Mouse (Mus musculus): ENCODE measurements around the gene Cdk8. TPM values are rescaled to one million over a fixed set of nuclear protein-coding genes. Genes with fewer than 3 reads are reported as not detected.
"Not testable (repeated sequence)": the region's sequence is repeated elsewhere in the genome, so short reads cannot be mapped to it uniquely, and the experiment has no call there.

Cdk8 gene
- 10 to 100 TPM in 2 of 3 experiments, 1 to 10 TPM in 1; 9.7 to 19.8 (median 17.5) TPM for polyA plus RNA-seq (2017; shearing (Covaris generic))

- peak; percentile 87 for ATAC-seq
Observed at GRCm38 (mm10) chr5:146230864-146231654, at the start of gene Cdk8. Gene Cdk8 (plus strand): TSS chr5:146231230.

DNA sequence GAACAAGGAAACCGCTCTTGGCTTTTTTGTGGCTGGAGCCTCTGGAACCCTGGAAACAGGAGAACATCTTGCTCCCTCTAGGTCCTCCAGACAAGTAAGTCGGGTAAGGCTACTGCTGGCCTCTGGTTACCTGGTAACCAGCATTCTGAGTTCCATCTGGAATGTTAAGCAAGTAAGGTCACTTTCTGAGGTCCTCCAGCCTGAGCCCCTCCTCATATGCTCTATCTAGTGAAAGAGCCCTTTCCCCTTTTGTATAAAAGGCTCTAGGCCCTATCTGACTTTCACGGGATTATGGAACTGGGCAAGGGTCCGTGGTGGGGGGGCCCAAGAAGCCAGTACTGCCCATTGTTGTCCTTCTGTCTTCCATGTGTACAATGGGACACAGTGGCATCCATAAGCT is 45.8 kb upstream of the Cdk8 start, which contains the start of gene 1700001J03Rik:
Gene 1700001J03Rik, minus strand, starts transcription at position 101 of the 400 bp plus-strand sequence.
- ATAC-seq: not testable (repeated sequence)

- ATAC-seq: not testable (repeated sequence)
Observed at GRCm38 (mm10) chr5:146187441-146187840, 43.6 kb upstream of the Cdk8 start.

- no peak for ATAC-seq
Observed at GRCm38 (mm10) chr5:146188144-146188543, 42.9 kb upstream of the Cdk8 start.

GRCm38 (mm10) chr5:146188712-146189111 is 42.3 kb upstream of the Cdk8 start:
- ATAC-seq: no peak

DNA sequence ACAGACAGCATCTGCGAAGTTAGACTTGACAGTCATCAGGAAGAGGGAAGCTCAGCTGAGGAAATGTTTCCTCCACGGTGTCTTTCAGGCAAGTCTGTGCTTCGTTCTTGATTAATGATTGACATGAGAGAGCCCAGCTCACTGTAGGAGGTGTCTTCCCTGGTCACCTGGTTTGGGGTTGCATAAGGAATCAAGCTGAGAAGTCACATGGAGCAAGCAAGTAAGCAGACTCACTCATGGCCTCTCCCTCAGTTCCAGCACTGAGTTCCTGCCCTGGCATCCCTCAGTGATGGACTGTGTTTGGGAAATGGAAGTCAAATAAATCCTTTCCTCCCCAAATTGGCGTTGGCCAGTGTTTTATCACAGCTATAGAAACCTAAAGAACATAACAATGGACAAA is 40.9 kb upstream of the Cdk8 start:
- ATAC-seq: no peak

- ATAC-seq: no peak
Observed at GRCm38 (mm10) chr5:146190501-146191269, 40.3 kb upstream of the Cdk8 start.

- ATAC-seq: no peak
Observed at GRCm38 (mm10) chr5:146193360-146193759, 37.7 kb upstream of the Cdk8 start.

GRCm38 (mm10) chr5:146199073-146199472 is 32.0 kb upstream of the Cdk8 start:
- ATAC-seq: no peak

DNA sequence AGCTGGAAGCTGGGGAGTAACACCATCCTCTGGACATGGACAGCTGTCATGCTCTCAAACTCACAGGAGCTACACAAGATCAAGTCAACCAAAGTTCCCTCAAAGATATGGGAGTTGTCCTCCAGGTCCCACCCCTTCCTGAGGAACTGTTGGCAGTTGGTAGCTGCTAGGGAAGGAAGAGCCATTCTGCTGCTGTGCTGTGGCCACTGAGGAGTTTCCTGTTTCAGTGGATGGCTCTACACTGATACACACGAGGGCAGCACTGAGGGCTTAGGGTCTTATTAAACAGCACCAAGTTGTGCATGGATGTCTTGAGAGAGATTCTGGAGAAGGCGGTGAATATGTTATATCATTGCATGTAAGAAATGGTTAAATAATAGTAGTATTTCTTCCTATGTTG is 31.5 kb upstream of the Cdk8 start:
- ATAC-seq: no peak

DNA sequence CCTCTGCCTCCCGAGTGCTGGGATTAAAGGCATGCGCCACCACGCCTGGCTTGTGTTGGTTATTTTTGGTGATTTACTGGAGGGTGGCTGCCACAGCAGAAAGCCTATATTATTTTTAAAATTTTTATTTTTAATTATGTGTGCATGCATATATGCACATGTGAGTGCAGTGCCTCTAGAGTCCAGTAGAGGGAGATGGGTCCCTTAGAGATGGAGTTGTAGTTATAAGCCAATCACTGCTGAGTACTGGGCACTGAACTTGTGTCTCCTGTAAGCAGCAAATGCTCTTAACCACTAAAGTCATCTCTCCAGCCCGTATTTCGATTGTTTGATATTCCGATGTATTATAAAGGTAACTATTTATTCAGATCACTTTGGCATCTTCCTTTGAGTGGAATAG is 30.4 kb upstream of the Cdk8 start:
- no peak for ATAC-seq

GRCm38 (mm10) chr5:146203921-146204320 is 27.1 kb upstream of the Cdk8 start:
- no peak for ATAC-seq

DNA sequence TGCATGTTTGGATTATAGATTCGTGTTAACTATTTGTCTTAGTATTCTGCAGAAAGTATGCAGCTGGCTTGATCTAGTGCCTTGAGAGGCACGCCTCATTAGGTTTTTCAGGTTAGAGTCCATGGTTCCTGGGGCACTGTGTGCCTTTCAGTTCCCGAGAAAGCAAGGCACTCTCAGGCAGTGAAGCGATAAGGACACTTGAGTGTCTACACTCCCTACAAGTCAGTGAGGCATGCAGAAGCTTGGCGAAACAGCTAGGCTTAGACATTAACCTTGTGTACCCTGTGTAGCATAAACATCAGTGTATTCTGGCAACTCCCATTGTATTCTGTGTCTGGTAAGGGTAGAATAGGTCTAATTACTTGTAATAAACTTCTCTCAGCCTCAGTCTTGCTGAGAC is 25.5 kb upstream of the Cdk8 start:
- ATAC-seq: no peak

DNA sequence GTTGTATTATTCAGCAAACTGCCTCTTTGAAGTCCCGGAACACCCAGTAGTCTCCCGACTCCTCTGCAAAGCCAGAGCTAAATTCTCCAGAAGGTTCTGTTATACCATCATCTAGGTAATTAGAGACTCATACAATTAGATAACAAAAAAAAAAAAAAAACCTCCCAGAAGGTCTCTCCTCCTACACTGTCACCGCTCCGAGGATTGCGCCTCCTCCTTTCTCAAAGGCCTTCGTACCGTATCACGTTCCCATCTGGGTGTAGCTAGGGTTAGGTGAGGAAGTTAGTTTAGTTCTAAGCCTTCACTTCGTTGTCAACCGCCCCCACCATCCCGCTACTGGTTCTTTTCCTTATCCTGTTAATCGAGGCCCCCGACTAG is 10.5 kb upstream of the Cdk8 start:
- ATAC-seq: peak; percentile 59

GRCm38 (mm10) chr5:146220879-146221714 is 9.9 kb upstream of the Cdk8 start, which contains the start of gene Rnf6:
Gene Rnf6 (minus strand): TSS chr5:146221555.
- ATAC-seq: peak; percentile 99

- ATAC-seq: no peak
Observed at GRCm38 (mm10) chr5:146221722-146222121, 9.3 kb upstream of the Cdk8 start.

DNA sequence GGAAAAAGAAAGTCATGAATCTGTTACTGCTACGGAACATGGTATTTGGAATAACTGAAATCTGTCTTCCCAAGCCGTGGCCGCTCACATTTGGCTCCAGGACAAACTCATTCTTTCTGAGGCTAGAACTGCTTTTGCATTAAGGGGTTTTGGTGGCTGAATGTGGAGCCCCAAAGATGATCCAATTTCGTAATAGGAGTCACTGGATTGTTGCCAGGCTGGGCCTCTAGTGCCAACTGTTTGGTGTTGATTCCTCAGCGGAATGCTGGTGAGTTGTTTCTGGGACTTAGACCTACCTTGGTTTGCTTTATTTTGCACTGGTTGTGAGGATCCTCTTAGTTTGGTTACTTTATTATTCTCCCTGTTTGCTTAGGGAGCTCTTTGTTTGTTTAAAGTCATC is 7.2 kb upstream of the Cdk8 start:
- ATAC-seq: no peak

GRCm38 (mm10) chr5:146227496-146227895 is 3.5 kb upstream of the Cdk8 start:
- ATAC-seq: no peak

- ATAC-seq: no peak
Observed at GRCm38 (mm10) chr5:146229869-146230650, 970 bp upstream of the Cdk8 start.

GRCm38 (mm10) chr5:146231655-146231996 is 596 bp downstream of the Cdk8 start:
- ATAC-seq: peak; percentile 19

GRCm38 (mm10) chr5:146232056-146232675 is 1.1 kb downstream of the Cdk8 start:
- ATAC-seq: no peak

DNA sequence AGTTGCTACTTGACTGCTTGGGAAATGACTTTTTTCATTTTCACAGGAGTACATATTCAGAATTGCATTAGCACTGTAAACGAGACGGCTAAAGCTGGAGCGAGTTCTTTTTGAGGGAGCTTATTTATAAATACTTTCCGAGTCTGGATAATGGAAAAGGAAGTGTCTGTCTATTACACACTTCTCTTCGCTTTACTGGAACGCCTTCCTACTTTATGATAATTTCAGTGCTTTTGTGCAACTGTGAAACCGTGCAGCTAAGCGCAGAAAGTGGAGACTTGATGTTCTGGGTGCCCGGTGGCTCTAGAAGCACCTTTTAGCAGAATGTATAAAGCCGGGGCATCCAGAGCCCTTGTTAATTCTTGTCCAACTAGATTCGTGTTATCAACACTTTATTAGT is 1.8 kb downstream of the Cdk8 start:
- ATAC-seq: no peak

All from inflammation-experienced regulatory T-cells, adult 6 months (primary cell).